Mouse (Mus musculus): Measurements from ENCODE around the gene Bin2. TPM values are rescaled to one million over a fixed set of nuclear protein-coding genes. Genes with fewer than 3 reads are reported as not detected.
A peak's percentile ranks its signal among the peaks of the same experiment; 100 is the strongest.

Gene Bin2
- polyA plus RNA-seq, 1 experiment from 2014 or later: 2.4 TPM

DNA sequence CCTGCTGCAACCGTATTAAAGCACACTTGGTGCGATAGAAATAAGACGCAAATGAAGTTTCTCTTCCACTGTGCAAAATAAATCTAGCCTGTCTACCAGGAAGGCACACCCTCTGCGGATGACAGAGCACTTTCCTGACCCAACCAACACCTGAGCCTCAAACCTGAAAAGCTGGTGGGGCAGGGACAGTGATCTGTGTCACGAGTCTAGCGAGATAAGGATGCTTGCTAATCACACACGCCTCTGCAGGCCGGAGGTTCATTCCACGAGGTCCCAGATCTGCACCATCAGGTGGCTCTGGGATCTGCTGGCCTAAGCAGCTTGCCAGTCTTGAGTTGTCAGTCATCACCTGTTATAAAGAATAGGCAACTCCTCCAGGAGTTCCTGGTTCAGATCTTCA lies 17.7 kb downstream of the Bin2 start:
- H3K36me3 ChIP-seq (ENCODE audit: control insufficient read depth, insufficient read depth, low read length): no peaks in the 10 kb centered on the region
- no peak overlapping the region for H3K4me3 ChIP-seq (ENCODE audit: low read length)
- no peak overlapping the region for H3K4me2 ChIP-seq (replicated peaks; ENCODE audit: low read depth, low read length)
- no peak overlapping the region for H3K27ac ChIP-seq (ENCODE audit: low read depth, low read length)
- H3K27me3 ChIP-seq (ENCODE audit: control insufficient read depth, insufficient read depth, low read length): no peaks in the 10 kb centered on the region
- no peak for ATAC-seq (ENCODE audit: low FRiP score, low TSS enrichment)
- H3K9ac ChIP-seq (ENCODE audit: low read depth, low read length): no peak overlapping the region
- no peaks in the 10 kb centered on the region for H3K4me1 ChIP-seq (ENCODE audit: control insufficient read depth, insufficient read depth, low read length)
- no peaks in the 10 kb centered on the region for H3K9me3 ChIP-seq (ENCODE audit: control insufficient read depth, low read length)
- WGBS: 79% methylated on average over 9 of the region's 9 CpGs

DNA sequence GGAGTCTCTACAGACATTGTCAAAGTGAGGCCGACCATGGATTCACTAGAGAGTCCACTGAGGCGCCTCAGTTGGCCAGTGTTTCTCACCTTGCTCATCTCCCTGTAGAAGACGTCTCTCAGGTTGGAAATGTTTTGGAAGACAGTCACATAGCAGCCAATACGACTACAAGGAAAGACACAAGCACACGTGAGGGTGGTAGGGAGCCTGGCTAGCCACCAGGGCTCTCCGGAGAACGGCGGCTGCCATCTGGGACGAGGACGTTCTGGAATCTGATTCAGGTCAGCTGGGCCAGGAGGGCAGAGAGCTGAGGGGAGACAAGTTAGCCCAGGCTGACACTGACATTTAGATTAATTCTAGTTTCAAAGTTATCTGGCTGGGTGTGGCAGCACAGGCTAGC lies 19.2 kb downstream of the Bin2 start:
- no peak overlapping the region for H3K4me2 ChIP-seq (replicated peaks; ENCODE audit: low read depth, low read length)
- no peaks in the 10 kb centered on the region for H3K4me1 ChIP-seq (ENCODE audit: control insufficient read depth, insufficient read depth, low read length)
- no peak overlapping the region for H3K9ac ChIP-seq (ENCODE audit: low read depth, low read length)
- no peak overlapping the region for H3K4me3 ChIP-seq (ENCODE audit: low read length)
- H3K9me3 ChIP-seq (ENCODE audit: control insufficient read depth, low read length): no peaks in the 10 kb centered on the region
- 83% methylated on average over 10 of the region's 10 CpGs for WGBS
- H3K36me3 ChIP-seq (ENCODE audit: control insufficient read depth, insufficient read depth, low read length): no peaks in the 10 kb centered on the region
- no peak for ATAC-seq (ENCODE audit: low FRiP score, low TSS enrichment)
- no peak overlapping the region for H3K27ac ChIP-seq (ENCODE audit: low read depth, low read length)
- H3K27me3 ChIP-seq (ENCODE audit: control insufficient read depth, insufficient read depth, low read length): no peaks in the 10 kb centered on the region

- no peak overlapping the region for H3K4me3 ChIP-seq (ENCODE audit: low read length)
- H3K36me3 ChIP-seq (ENCODE audit: control insufficient read depth, insufficient read depth, low read length): no peaks in the 10 kb centered on the region
- H3K4me2 ChIP-seq (replicated peaks; ENCODE audit: low read depth, low read length): no peak overlapping the region
- no peak overlapping the region for H3K27ac ChIP-seq (ENCODE audit: low read depth, low read length)
- no peaks in the 10 kb centered on the region for H3K4me1 ChIP-seq (ENCODE audit: control insufficient read depth, insufficient read depth, low read length)
- H3K27me3 ChIP-seq (ENCODE audit: control insufficient read depth, insufficient read depth, low read length): no peaks in the 10 kb centered on the region
- WGBS: 76% methylated on average over 6 of the region's 6 CpGs
- no peaks in the 10 kb centered on the region for H3K9me3 ChIP-seq (ENCODE audit: control insufficient read depth, low read length)
- ATAC-seq (ENCODE audit: low FRiP score, low TSS enrichment): no peak
- H3K9ac ChIP-seq (ENCODE audit: low read depth, low read length): no peak overlapping the region
Observed at GRCm38 (mm10) chr15:100646161-100646560, 23.2 kb downstream of the Bin2 start.

GRCm38 (mm10) chr15:100642451-100642850 lies 26.9 kb downstream of the Bin2 start:
- H3K9me3 ChIP-seq (ENCODE audit: control insufficient read depth, low read length): no peaks in the 10 kb centered on the region

GRCm38 (mm10) chr15:100641226-100641810 lies 28.0 kb downstream of the Bin2 start:
- WGBS: 71% methylated on average over 15 of the region's 16 CpGs
- H3K27ac ChIP-seq (ENCODE audit: low read depth, low read length): no peak overlapping the region
- no peak overlapping the region for H3K4me2 ChIP-seq (replicated peaks; ENCODE audit: low read depth, low read length)
- H3K36me3 ChIP-seq (ENCODE audit: control insufficient read depth, insufficient read depth, low read length): no peaks in the 10 kb centered on the region
- H3K9me3 ChIP-seq (ENCODE audit: control insufficient read depth, low read length): no peaks in the 10 kb centered on the region
- no peak for ATAC-seq (ENCODE audit: low FRiP score, low TSS enrichment)
- H3K27me3 ChIP-seq (ENCODE audit: control insufficient read depth, insufficient read depth, low read length): peaks cover 6% of the 10 kb centered on the region
- no peak overlapping the region for H3K4me3 ChIP-seq (ENCODE audit: low read length)
- peaks cover 19% of the 10 kb centered on the region; the same call in 1 of the 2 replicates for H3K4me1 ChIP-seq (ENCODE audit: control insufficient read depth, insufficient read depth, low read length)
- no peak overlapping the region for H3K9ac ChIP-seq (ENCODE audit: low read depth, low read length)

More at GRCm38 (mm10) chr15:100642451-100642850, 26.9 kb downstream of the Bin2 start:
- Histone ChIP-seq H3K4me1 (ENCODE audit: control insufficient read depth, insufficient read depth, low read length) (peaks cover 8% of the 10 kb centered on the region; the same call in 1 of the 2 replicates), H3K4me3 (ENCODE audit: low read length) (no peak overlapping the region), H3K4me2 (replicated peaks; ENCODE audit: low read depth, low read length) (no peak overlapping the region), H3K36me3 (ENCODE audit: control insufficient read depth, insufficient read depth, low read length) (no peaks in the 10 kb centered on the region), H3K27ac (ENCODE audit: low read depth, low read length) (no peak overlapping the region), H3K27me3 (ENCODE audit: control insufficient read depth, insufficient read depth, low read length) (peaks cover 4% of the 10 kb centered on the region; the same call in 1 of the 2 replicates), H3K9ac (ENCODE audit: low read depth, low read length) (no peak overlapping the region)
- 89% methylated on average over 7 of the region's 7 CpGs for WGBS
- no peak for ATAC-seq (ENCODE audit: low FRiP score, low TSS enrichment)

DNA sequence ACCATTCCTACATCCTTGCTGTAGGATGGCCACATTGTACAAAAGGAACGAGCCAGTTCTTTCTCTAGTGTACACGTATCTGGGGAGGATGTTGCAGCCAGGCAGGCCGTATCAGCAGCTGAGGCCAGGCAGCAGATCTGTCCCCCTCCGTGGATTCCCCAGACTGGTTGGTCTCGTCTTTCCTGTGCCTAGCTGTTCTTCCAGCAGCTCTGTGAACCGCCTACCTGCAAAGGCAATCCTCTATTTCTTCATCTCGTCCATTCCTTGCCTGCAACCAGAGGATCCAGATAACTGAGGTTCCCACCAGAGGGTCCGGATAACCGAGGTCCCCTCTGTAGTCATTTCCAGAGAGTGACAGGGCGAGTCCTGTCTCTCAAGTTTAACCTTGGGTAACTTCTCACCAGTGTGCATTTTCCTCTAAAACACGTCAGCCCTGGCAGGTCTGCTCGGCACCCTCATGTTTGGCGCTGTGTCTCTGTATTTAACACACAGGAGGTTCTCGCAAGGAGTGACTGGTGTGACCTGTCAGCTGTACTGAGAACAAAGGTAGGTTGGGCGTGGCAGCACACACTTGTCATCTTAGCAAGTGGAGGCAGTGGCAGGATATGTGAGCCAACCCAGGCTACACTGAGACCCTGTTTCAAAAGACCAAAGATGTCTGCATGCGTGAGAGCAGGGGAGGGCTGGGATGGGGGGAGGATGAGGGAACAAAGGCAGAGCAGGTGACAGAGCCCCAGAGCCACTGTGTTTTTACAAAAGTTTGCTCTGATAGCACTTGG lies 29.2 kb downstream of the Bin2 start:
- Histone ChIP-seq H3K9ac (ENCODE audit: low read depth, low read length) (no peak overlapping the region), H3K4me1 (ENCODE audit: control insufficient read depth, insufficient read depth, low read length) (peaks cover 26% of the 10 kb centered on the region; the same call in 1 of the 2 replicates), H3K36me3 (ENCODE audit: control insufficient read depth, insufficient read depth, low read length) (no peaks in the 10 kb centered on the region), H3K27ac (ENCODE audit: low read depth, low read length) (no peak overlapping the region), H3K27me3 (ENCODE audit: control insufficient read depth, insufficient read depth, low read length) (peaks cover 18% of the 10 kb centered on the region), H3K9me3 (ENCODE audit: control insufficient read depth, low read length) (no peaks in the 10 kb centered on the region), H3K4me2 (replicated peaks; ENCODE audit: low read depth, low read length) (no peak overlapping the region), H3K4me3 (ENCODE audit: low read length) (no peak overlapping the region)
- 72% methylated on average over 16 of the region's 16 CpGs for WGBS
- no peak for ATAC-seq (ENCODE audit: low FRiP score, low TSS enrichment)

GRCm38 (mm10) chr15:100637661-100638060 lies 31.7 kb downstream of the Bin2 start:
- no peaks in the 10 kb centered on the region for H3K36me3 ChIP-seq (ENCODE audit: control insufficient read depth, insufficient read depth, low read length)
- no peak overlapping the region for H3K27ac ChIP-seq (ENCODE audit: low read depth, low read length)
- H3K27me3 ChIP-seq (ENCODE audit: control insufficient read depth, insufficient read depth, low read length): peaks cover 25% of the 10 kb centered on the region
- H3K4me2 ChIP-seq (replicated peaks; ENCODE audit: low read depth, low read length): peak overlapping the region; percentile 95; the same call in 1 of the 2 replicates
- 9% methylated on average over 6 of the region's 6 CpGs for WGBS
- H3K9me3 ChIP-seq (ENCODE audit: control insufficient read depth, low read length): no peaks in the 10 kb centered on the region
- H3K4me3 ChIP-seq (ENCODE audit: low read length): no peak overlapping the region; the same call in 1 of the 2 replicates
- no peak overlapping the region; the same call in 1 of the 2 replicates for H3K9ac ChIP-seq (ENCODE audit: low read depth, low read length)
- no peak; the same call in 1 of the 2 replicates for ATAC-seq (ENCODE audit: low FRiP score, low TSS enrichment)
- H3K4me1 ChIP-seq (ENCODE audit: control insufficient read depth, insufficient read depth, low read length): peaks cover 26% of the 10 kb centered on the region; the same call in 1 of the 2 replicates

DNA sequence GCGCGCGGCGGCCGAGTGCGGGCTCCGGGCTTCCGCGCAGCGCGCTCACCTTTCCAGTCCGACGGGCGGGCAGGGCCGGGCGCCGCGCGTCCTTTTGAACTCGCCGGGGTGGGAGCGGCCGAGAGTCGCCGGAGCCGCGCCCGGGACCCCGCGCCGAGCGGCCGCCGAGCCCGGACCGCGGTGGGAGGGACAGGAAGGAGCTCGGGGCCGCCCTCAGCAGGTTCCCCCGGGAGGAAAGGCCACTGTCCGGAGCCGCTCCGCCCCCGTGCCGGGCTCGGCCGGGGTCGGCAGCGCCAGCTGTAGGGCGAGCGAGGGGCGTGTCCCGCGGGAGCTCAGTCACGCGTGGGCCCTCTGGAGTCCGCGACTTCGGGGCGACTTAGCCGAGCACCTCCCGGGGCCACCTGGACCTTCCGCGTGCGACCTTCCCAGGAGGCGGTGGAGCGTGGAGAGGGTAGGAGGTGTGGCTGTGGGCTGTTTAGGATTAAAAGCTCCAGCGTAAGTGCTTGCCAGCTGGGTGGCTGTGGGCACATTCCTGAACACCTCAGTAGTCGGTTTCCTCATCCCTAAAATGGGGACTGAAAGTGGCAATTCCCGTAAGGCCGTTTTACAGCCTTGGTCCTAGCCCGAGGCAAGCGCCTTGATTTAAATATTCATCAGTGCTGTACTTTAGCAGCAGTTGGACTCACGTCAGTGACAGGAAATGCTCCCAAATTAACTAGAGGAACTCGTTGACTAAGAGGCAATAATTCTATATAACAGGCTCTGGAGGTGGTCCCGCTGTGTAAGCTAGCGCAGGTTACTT lies 32.5 kb downstream of the Bin2 start, which contains the start of gene Smagp:
Gene Smagp, minus strand, starts transcription at position 241 of the 802 bp plus-strand sequence.
- Histone ChIP-seq H3K27me3 (ENCODE audit: control insufficient read depth, insufficient read depth, low read length) (peaks cover 25% of the 10 kb centered on the region), H3K36me3 (ENCODE audit: control insufficient read depth, insufficient read depth, low read length) (no peaks in the 10 kb centered on the region), H3K4me3 (ENCODE audit: low read length) (peak within 1 kb of the TSS; percentile 62), H3K4me1 (ENCODE audit: control insufficient read depth, insufficient read depth, low read length) (peaks cover 26% of the 10 kb centered on the region; the same call in 1 of the 2 replicates), H3K4me2 (replicated peaks; ENCODE audit: low read depth, low read length) (peak within 1 kb of the TSS; percentile 95), H3K27ac (ENCODE audit: low read depth, low read length) (peak within 1 kb of the TSS; percentile 30; the same call in 1 of the 2 replicates), H3K9ac (ENCODE audit: low read depth, low read length) (peak within 1 kb of the TSS; percentile 53), H3K9me3 (ENCODE audit: control insufficient read depth, low read length) (no peaks in the 10 kb centered on the region)
- ATAC-seq (ENCODE audit: low FRiP score, low TSS enrichment): peak; percentile 63
- under 1% methylated on average over 74 of the region's 77 CpGs for WGBS
